Mouse (Mus musculus): ENCODE measurements at regions not wholly inside any gene's neighbourhood (a gene's known extent, or its start where the extent isn't known, plus 50 kb on each side); places are given as distances from the start of the nearest gene placed in this dataset.

DNA sequence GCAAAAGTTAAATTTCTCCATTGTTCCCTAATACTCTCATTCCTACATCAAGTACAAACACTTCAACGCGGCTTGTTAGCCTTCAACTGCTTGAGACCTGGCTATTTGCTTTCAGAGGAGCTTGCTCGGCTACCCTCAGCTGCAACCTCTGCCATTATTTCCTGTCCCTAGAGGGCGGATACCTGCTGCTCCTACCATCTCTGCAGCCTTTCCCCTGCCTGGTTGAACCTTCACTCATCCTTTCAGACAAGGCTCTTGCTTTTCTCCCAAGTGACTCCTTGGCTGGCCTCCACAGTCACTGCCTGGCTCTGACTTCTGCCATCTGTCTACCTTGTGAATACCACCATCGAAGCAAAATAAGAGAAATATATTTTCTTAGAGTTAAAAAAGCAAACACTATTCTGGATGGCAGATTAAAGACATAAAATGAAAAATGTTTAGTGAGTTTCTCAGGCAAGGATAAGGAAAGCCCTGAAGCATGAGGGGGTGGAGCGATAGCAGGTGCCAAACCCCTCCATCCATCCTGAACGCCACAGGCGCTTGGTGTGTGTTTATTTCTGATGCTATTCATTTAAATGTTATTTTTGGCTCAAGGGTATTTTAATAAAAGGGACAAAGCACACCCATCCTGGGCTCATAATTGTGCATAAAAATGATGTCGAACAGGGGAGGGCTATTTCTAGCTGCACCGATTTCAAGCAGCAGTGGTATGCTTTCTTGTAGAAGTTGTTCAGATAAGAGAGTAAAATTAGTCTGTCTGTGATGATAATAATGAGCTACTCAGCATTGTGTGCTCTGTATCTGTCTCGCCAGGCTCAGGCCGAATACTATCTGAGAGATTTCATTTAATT lies 302.3 kb upstream of the Nbea start:
- Histone ChIP-seq H3K9ac (no peak overlapping the region), H3K4me1 (ENCODE audit: insufficient read depth) (no peaks in the 10 kb centered on the region), H3K36me3 (ENCODE audit: insufficient read depth) (no peaks in the 10 kb centered on the region), H3K27ac (ENCODE audit: low read depth) (no peak overlapping the region), H3K4me2 (no peak overlapping the region), H3K27me3 (ENCODE audit: insufficient read depth, low read length) (no peaks in the 10 kb centered on the region), H3K4me3 (ENCODE audit: low read depth, low read length) (no peak overlapping the region), H3K9me3 (ENCODE audit: low read depth, low read length) (no peaks in the 10 kb centered on the region)
- WGBS: 58% methylated on average over 12 of the region's 12 CpGs
- 0 out of 2 replicates have a peak, but pooled peaks have one; percentile 11 for TF ChIP-seq CTCF (IDR thresholded peaks at IDR 0.05; ENCODE audit: low read depth)
- DNase-seq (peak; percentile 29), ATAC-seq (ENCODE audit: insufficient read depth) (peak; percentile 70; the same call in 1 of the 2 replicates)

DNA sequence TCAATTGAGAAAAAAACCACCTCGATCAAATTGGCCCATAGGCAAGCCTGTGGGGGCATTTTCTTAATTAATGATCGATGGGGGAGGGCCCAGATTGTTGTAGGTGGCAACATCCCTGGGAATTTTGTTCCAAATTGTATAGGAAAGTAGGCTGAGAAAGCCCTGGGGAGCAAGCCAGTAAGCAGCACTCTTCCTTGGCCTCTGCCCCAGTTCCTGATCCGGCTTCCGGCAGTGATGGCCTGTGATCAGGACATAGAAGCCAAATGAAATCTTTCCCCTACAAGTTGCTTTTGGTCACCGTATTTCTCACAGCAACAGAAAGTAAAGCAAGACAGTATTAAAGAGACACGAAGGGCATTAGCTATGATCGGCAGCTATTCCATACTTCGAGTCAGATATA lies 300.6 kb upstream of the Nbea start:
- TF ChIP-seq CTCF (IDR thresholded peaks at IDR 0.05; ENCODE audit: low read depth): no peak
- Histone ChIP-seq H3K4me3 (ENCODE audit: low read depth, low read length) (no peak overlapping the region), H3K27ac (ENCODE audit: low read depth) (no peak overlapping the region), H3K36me3 (ENCODE audit: insufficient read depth) (no peaks in the 10 kb centered on the region), H3K27me3 (ENCODE audit: insufficient read depth, low read length) (no peaks in the 10 kb centered on the region), H3K9me3 (ENCODE audit: low read depth, low read length) (no peaks in the 10 kb centered on the region), H3K4me2 (no peak overlapping the region), H3K4me1 (ENCODE audit: insufficient read depth) (no peaks in the 10 kb centered on the region), H3K9ac (no peak overlapping the region)
- no peak for DNase-seq
- no peak for ATAC-seq (ENCODE audit: insufficient read depth)
- WGBS: 88% methylated on average over 8 of the region's 8 CpGs

DNA sequence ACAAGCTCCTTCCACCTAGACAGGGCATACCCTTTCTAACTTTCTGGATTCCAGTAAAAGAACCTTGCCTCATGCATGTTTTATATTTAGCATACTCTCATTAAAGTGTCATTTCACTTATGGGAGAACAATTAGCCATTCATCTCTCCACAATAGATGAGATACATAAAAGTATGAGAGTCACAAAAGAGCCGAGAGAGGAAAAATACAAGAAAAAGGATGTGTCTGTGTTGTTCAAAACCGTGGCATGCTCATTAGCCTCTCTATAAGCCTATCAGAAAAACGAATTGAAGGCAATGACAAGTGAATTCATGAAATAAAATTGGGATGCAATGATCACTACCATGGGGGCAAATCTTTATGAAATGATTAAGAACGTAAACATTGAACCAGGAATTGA lies 299.9 kb upstream of the Nbea start:
- ATAC-seq (ENCODE audit: insufficient read depth) (no peak), DNase-seq (no peak)
- no peaks in the 10 kb centered on the region for H3K9me3 ChIP-seq (ENCODE audit: low read depth, low read length)
- no peaks in the 10 kb centered on the region for H3K4me1 ChIP-seq (ENCODE audit: insufficient read depth)
- no peaks in the 10 kb centered on the region for H3K27me3 ChIP-seq (ENCODE audit: insufficient read depth, low read length)
- H3K4me2 ChIP-seq: no peak overlapping the region
- WGBS: 77% methylated on average over 4 of the region's 4 CpGs
- no peak overlapping the region for H3K27ac ChIP-seq (ENCODE audit: low read depth)
- H3K9ac ChIP-seq: no peak overlapping the region
- H3K36me3 ChIP-seq (ENCODE audit: insufficient read depth): no peaks in the 10 kb centered on the region
- no peak for TF ChIP-seq CTCF (IDR thresholded peaks at IDR 0.05; ENCODE audit: low read depth)
- H3K4me3 ChIP-seq (ENCODE audit: low read depth, low read length): no peak overlapping the region

DNA sequence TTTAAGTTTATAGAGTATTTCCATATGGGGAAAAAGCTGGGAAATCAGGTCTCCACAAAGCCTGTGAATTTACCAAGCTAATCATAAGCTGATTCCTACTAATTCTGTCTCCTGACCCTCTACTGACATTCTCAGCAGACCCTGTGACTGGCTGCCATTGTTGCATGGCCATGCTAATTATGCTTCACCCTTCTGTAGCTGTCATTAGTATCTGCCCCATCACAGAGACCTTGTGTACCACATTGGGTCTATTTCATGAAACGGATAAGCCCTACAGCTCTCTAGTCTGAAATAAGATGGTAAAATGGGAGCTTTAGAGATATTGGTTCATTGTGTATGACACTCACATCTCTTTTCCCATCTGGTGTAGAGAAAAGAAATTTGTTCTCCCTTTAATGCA lies 296.0 kb upstream of the Nbea start:
- 97% methylated on average over 1 of the region's 1 CpGs for WGBS

DNA sequence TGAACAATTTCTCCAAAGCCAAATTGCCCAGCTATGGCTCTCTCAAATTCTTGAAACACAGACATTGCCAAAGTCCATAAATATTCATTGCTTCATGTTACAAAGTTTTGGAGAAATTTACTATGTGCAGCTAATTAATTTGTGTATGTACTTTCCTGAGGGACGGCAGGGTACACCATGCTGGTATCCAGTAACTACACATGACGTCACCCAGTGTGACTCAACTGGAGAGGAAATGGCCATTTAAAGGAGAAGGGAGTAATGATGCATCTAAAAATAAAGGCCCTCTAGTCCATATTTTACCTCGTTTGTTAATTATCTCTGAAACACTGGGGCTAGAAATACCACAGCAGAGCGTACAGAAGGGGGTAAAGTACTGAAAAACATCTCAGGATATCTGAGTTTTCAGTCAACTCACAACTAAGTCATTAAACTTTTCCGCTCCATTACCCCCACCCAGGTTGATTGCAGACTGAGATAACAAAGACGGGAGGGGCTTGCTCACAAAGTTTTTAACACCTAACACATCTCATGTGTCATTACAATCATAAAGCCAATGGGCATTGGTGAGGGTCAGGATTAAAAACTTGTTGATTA lies 295.1 kb upstream of the Nbea start:
- Histone ChIP-seq H3K27me3 (ENCODE audit: insufficient read depth, low read length) (no peaks in the 10 kb centered on the region), H3K9ac (no peak overlapping the region), H3K4me2 (no peak overlapping the region), H3K4me3 (ENCODE audit: low read depth, low read length) (no peak overlapping the region), H3K27ac (ENCODE audit: low read depth) (no peak overlapping the region), H3K36me3 (ENCODE audit: insufficient read depth) (no peaks in the 10 kb centered on the region), H3K9me3 (ENCODE audit: low read depth, low read length) (no peaks in the 10 kb centered on the region), H3K4me1 (ENCODE audit: insufficient read depth) (no peaks in the 10 kb centered on the region)
- WGBS: 71% methylated on average over 6 of the region's 6 CpGs
- no peak for TF ChIP-seq CTCF (IDR thresholded peaks at IDR 0.05; ENCODE audit: low read depth)
- no peak for DNase-seq
- ATAC-seq (ENCODE audit: insufficient read depth): no peak

More for the DNA sequence above, 296.0 kb upstream of the Nbea start:
- no peaks in the 10 kb centered on the region for H3K36me3 ChIP-seq (ENCODE audit: insufficient read depth)
- H3K9ac ChIP-seq: no peak overlapping the region
- ATAC-seq (ENCODE audit: insufficient read depth): no peak
- no peaks in the 10 kb centered on the region for H3K4me1 ChIP-seq (ENCODE audit: insufficient read depth)
- H3K27me3 ChIP-seq (ENCODE audit: insufficient read depth, low read length): no peaks in the 10 kb centered on the region
- no peak for TF ChIP-seq CTCF (IDR thresholded peaks at IDR 0.05; ENCODE audit: low read depth)
- no peak overlapping the region for H3K4me3 ChIP-seq (ENCODE audit: low read depth, low read length)
- DNase-seq: no peak
- H3K4me2 ChIP-seq: no peak overlapping the region
- no peak overlapping the region for H3K27ac ChIP-seq (ENCODE audit: low read depth)
- no peaks in the 10 kb centered on the region for H3K9me3 ChIP-seq (ENCODE audit: low read depth, low read length)

DNA sequence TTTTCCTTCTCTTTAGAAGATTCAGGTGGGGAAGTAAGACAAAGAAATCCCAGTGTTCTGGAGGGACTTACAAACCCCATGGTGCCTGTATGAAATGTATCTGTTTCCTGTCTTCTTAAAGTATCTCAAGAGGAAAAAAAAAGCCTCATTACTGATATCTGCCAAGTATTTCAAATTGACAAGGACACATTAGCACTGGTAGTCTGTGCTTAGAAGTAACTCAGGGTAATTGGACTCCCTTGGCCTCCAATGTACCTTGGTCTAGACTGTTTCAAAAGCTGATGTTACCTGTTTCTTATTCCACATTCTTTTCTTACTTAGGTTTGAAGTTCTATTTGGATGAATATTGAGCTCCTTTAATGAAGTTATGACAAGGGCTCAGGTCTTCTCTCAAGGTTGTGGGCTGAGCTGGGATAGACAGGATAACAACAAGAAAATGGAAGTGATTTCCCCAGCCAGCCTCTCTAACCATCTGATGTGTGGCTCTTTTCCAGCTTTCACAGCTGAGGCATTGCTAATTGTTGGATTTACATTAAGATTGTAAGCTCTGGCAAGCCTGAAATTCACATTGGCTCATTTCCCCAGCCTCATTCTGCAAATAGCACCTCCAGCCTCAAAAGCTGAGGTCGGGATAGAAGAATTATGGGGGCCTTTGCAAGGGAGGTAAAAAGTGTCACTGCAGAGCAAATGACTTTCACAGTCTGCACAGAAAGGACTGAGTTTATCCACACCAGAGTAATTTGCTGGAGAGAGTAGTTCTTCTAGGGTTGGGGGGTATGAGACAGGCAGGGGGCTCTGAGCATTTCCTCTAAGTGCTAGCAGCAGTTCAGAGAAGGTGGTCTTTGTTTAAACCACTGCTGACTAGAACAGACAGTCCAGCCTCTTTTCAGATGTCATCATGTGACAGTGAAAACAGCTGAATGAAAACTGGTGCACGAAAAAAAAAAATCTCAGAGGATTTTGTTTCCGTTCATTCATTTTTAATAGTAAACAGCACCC lies 292.3 kb upstream of the Nbea start:
- no peak for DNase-seq
- no peaks in the 10 kb centered on the region for H3K9me3 ChIP-seq (ENCODE audit: low read depth, low read length)
- H3K27ac ChIP-seq (ENCODE audit: low read depth): no peak overlapping the region
- no peaks in the 10 kb centered on the region for H3K27me3 ChIP-seq (ENCODE audit: insufficient read depth, low read length)
- no peak overlapping the region for H3K4me3 ChIP-seq (ENCODE audit: low read depth, low read length)
- H3K36me3 ChIP-seq (ENCODE audit: insufficient read depth): no peaks in the 10 kb centered on the region
- no peaks in the 10 kb centered on the region for H3K4me1 ChIP-seq (ENCODE audit: insufficient read depth)
- no peak for ATAC-seq (ENCODE audit: insufficient read depth)
- H3K4me2 ChIP-seq: no peak overlapping the region
- TF ChIP-seq CTCF (IDR thresholded peaks at IDR 0.05; ENCODE audit: low read depth): no peak
- 37% methylated on average over 3 of the region's 3 CpGs for WGBS
- H3K9ac ChIP-seq: no peak overlapping the region

Data from lung, embryonic 14.5 days (tissue).